Mouse (Mus musculus): ENCODE data around the gene Ank2. TPM values are rescaled to one million over a fixed set of nuclear protein-coding genes. Genes with fewer than 3 reads are reported as not detected.
A peak's percentile ranks its signal among the peaks of the same experiment; 100 is the strongest.

Gene Ank2
- total RNA-seq, 2 experiments from 2014 or later: 884 to 907 TPM

DNA sequence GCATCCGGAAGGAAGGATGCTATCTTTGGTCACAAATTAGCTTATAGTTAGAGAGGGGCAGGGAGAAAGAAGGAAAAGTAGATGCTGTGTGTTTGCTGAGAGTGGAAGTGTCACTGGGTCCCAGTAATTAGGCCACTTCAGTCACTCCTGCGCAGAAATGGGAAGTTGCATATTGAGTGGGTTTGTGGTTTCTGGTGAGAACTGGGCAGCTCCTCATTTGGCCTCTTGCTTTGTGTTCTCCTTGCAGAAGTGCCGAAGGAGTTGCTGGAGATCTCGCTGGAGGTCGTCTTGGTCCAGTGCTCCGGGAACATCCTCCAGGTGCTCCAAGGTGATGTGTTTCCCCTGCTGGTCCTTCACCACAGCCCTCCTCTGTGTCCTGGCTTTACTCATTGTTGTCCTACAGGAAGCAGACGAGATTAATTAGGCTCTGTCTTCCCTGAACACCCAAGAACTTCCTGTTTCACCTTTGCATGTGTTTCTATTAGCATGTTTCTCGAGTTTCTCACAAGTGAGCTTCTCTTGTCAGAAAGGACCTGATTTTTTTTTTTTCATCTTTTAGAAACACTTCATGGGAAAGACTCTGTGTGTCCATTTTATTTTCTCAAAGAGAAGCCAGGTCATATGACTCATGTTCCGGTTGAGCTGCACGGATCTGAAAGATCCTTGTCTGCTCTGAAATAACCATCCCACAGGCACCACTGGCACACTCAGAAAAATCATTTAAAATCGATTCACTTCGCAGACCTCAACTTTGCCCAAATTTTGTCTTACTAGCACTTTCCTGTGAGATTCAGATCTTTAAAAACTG lies 575.4 kb downstream of the Ank2 start:
- DNase-seq (ENCODE audit: low spot score in 2 of 2): no peak

DNA sequence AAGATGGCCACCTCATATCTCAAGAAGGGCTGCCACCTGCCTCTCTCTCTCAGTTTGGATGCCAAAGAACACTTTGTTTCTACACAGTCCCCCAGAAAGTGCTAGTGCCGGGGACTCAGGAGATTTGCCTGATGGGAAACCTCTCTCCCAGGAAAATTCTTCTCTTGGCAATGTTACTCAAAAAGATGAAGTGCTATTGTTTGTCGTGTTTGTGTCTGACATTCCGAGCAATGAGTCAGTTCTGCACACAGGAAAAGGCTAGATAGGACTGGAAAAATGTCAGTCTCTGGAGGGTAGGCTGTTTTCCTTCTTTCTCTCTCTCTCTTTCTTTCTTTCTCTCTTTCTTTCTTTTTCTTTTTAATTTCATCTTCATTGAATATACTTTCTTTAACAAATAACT lies 577.2 kb downstream of the Ank2 start:
- no peak for DNase-seq (ENCODE audit: low spot score in 2 of 2)

DNA sequence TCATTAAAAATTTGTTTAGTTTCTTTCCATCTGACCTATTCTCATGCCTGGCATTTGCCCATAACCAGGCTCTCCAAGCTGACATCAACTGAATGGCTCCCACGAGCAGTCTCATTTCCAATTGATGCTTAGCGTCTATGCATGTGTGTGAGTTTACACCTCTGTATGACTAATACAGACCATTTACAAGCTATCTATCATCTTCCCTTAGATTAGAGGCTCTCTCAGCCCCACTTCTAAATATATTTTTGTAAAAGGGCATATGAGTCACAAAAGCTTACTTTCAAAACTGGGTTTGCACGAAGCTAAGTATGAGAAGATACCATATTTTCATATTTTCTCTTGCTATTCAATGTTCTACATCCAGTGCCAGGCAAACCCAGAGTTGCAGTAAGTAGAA lies 578.9 kb downstream of the Ank2 start:
- no peak for DNase-seq (ENCODE audit: low spot score in 2 of 2)

DNA sequence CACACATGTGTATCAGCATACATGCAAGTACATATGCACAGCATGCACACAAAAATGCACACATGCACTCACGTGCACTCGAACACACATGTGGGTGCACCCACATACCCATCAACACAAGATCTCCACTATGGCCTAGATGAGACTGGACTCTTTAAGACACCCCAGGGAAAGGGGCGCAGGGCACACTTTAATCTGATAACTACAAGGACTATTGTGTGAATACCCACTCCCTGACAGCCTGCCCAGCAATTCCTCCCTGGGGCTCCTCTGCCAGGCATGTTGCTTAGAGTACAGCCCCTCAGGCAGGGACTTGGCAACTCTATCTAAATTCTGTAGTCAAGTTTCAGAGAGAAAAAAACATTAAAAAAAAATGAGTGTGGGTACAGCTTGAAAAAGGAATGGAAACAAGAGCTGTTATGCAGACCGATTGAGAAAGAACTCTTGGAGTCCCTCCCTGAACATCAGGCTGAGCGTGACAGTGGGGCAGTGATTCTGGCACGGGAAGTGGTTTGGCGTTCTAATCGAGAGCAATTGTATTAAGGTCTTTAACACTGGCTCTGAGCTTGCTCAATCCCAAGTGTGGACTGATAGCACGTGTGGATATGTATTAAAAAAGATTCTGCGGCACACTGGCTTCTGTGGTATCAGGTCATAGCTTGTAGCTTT lies 580.2 kb downstream of the Ank2 start:
- DNase-seq (ENCODE audit: low spot score in 2 of 2): no peak

DNA sequence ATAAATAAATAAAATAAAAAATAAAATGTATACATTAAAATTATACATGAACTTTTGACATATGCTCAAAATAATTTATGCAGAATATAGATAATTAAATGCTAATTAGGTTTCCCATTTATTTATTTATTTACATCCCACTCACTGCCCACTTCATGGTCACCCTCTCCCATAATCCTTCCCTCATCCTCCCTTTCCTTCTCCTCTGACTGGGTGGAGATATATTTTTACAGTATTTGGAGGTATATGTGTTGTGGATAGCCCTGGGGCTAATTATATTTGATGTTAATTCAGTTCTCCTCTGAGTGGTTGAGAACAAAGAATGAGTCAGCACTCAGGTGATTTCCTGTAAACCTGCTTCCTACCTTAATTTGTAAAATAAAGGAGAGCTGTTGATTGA lies 582.8 kb downstream of the Ank2 start:
- DNase-seq (ENCODE audit: low spot score in 2 of 2): no peak

DNA sequence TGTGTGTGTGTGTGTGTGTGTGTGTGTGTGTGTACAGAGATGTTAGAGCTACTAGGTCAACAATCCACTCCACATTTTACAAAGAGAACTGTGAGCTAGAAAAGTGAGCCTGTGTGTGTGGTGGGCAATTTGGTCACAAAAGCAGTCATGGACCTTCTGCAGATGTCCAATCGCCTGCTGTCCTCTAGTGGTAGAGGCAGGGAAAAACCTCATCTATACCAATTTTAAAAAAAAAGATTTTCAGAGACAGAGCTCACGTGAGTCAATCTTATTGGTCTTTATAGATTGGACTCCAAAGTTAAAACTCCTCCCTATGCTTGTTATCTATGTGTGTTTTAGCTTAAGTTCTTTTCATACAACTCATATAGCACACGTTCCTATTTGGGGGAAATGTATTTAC lies 595.6 kb downstream of the Ank2 start:
- peak; percentile 44 to 64 for DNase-seq (ENCODE audit: low spot score in 2 of 2)

DNA sequence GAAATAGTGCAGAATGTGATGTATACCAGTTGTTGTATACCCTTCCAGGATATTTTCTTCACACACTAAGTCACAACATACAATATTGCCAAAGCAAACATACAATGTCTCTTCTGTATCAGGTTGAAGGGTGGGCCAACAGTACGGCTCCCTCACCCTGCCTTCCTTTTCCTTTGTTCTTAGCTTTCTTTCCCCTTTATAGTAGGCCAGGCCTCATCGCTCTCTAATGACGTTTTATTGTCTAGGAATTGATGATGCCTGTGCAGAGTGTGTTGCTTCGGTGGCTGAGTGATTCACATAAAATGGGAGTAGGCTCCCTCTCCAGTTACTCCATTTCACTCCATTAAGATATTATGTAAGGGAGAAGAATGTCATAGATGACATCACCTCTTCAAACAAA lies 612.5 kb downstream of the Ank2 start:
- DNase-seq (ENCODE audit: low spot score in 2 of 2): no peak

DNA sequence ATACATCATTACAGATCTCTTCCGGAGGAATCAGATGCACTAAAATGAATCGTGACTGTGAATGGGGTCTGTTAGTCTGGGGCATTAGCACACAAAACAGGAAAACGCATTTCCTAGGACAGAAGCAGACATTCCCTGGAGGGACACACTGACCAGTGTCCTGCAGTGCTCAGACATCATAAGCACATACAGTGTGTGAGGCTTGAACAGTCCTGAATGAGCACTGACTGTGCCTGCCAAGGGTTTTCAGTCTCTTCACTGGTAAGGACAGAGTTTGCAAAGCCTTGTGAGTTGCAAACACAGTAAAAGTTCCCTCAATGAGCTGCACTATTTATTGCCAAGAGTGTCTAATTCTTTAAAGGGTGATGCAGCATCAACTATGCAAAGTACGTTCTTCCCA lies 613.1 kb downstream of the Ank2 start:
- DNase-seq (ENCODE audit: low spot score in 2 of 2): no peak

DNA sequence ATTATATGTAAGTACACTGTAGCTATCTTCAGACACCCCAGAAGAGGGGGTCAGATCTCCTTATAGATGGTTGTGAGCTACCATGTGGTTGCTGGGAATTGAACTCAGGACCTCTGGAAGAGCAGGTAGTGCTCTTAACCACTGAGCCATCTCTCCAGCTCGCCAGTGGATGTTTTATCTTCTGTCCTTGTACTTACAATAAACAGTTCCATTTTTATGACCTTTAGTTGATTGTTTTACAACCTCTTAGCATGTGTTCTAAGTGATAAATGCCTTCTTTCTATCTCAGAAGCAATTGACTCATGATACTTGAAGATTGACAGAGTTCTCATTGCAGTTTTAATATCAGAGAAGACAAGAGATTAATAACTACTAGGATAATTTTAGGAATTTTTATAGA lies 620.9 kb downstream of the Ank2 start:
- no peak for DNase-seq (ENCODE audit: low spot score in 2 of 2)

Small RNAs within 50 kb of the gene (microRNA-seq; reads per million reads assigned to microRNA genes)
- gene Gm44494 (0 reads per million in 2 experiments), gene Mir302a (0.67 to 1.4 reads per million in 2 experiments), gene Mir302b (0.20 to 1.1 reads per million in 2 experiments), gene Mir302c (0 to 0.45 reads per million in 2 experiments), gene Mir302d (2.7 to 2.9 reads per million in 2 experiments), gene Mir367 (0 reads per million in 2 experiments)

Other genes starting within 250 kb of the Ank2 start
- 10 to 100 TPM; 18.4 to 20.9 TPM for gene Larp7, start 54.0 kb upstream of the Ank2 start, total RNA-seq (2021)
- gene Zgrf1, start 54.1 kb upstream of the Ank2 start, total RNA-seq (2021): 1 to 10 TPM; 3.1 to 4.2 TPM
- gene Neurog2, start 133.8 kb upstream of the Ank2 start, total RNA-seq (2021): 1 to 10 TPM; 2.1 to 2.4 TPM

All from layer of hippocampus, postnatal 10 days (tissue).